Mouse (Mus musculus): ENCODE measurements around the gene Pde10a. TPM values are rescaled to one million over a fixed set of nuclear protein-coding genes. Genes with fewer than 3 reads are reported as not detected.

Pde10a gene
- total RNA-seq, 1 experiment = 2.6 TPM

DNA sequence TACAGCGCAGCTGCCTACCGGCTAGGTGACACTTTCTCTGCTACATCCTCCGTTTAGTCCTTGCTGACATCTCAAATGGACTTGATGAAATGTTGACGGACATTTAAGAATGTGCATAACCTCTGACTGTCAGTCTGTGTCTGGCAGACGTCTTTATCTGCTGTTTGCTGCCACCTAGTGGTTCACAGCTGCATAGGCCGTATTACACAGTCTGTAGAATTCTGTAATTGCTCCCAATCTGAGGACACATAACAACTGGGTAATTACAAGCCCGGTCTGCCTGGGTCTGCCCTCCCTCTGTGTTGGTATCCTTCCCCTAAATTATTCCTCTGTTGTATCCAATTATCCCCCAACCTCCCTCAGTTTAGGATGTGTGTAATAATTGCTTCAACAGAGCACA lies 72.6 kb downstream of the Pde10a start:
- Histone ChIP-seq H3K27ac (ENCODE audit: insufficient read depth, low read depth, low read length, poor library complexity, severe bottlenecking) (no peak overlapping the region), H3K9me3 (ENCODE audit: control insufficient read depth, insufficient read depth, low read depth, low read length) (no peaks in the 10 kb centered on the region), H3K4me3 (ENCODE audit: insufficient read depth in 1 of 2, low read depth in 1 of 2, low read length in 2 of 2, poor library complexity in 1 of 2, severe bottlenecking in 1 of 2) (no peak overlapping the region), H3K4me1 (ENCODE audit: control insufficient read depth in 2 of 2, insufficient read depth in 2 of 2, low read length in 2 of 2, poor library complexity in 1 of 2) (no peaks in the 10 kb centered on the region), H3K36me3 (ENCODE audit: control insufficient read depth, insufficient read depth, low read length, poor library complexity, severe bottlenecking) (no peaks in the 10 kb centered on the region), H3K9ac (ENCODE audit: insufficient read depth, low read depth, low read length, poor library complexity, severe bottlenecking) (no peak overlapping the region)
- in situ Hi-C loops (cut with MboI; ENCODE audit: low sequenced_read_pairs in 2 of 2, unreplicated experiment in 2 of 2) = loop anchor here in 1 of 2 experiments (10.0 kb wide), 1 partner anchor 133 kb away; no protein-coding TSS in a partner anchor
- TF ChIP-seq ZC3H11A (IDR thresholded peaks at IDR 0.05; ENCODE audit: borderline replicate concordance, low read depth, low read length) = peak; percentile 20; the same call in 1 of the 2 replicates
- TF ChIP-seq CHD2 (IDR thresholded peaks at IDR 0.05; ENCODE audit: low read depth, low read length) = no peak
- DNase-seq (ENCODE audit: low read depth, low spot score) = peak; percentile 46

DNA sequence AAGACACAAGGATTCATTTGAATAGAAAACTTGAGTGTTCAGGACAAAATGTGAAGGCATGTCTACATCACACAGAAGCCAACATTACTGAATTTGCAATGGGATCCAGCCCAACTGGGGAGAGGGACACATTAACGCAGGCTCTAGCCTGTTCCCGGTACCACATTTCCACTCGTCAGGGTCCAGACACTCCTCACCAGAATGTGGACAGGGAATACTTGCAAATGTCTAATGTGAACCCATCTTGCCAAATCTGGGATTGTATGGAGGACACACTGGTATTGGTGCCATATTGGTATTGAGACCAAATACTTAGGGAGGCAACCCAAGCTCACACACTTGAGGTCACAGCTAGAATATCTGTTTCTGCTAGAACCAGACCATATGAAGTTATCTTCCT lies 77.8 kb downstream of the Pde10a start:
- no peak overlapping the region for H3K4me3 ChIP-seq (ENCODE audit: insufficient read depth in 1 of 2, low read depth in 1 of 2, low read length in 2 of 2, poor library complexity in 1 of 2, severe bottlenecking in 1 of 2)
- no peak overlapping the region for H3K27ac ChIP-seq (ENCODE audit: insufficient read depth, low read depth, low read length, poor library complexity, severe bottlenecking)
- TF ChIP-seq ZC3H11A (IDR thresholded peaks at IDR 0.05; ENCODE audit: borderline replicate concordance, low read depth, low read length) (no peak), CHD2 (IDR thresholded peaks at IDR 0.05; ENCODE audit: low read depth, low read length) (no peak), ZNF384 (IDR thresholded peaks at IDR 0.05; ENCODE audit: low read depth, low read length) (no peak), MAFK (IDR thresholded peaks at IDR 0.05; ENCODE audit: insufficient read depth, low read depth, low read length) (no peak), HCFC1 (IDR thresholded peaks at IDR 0.05; ENCODE audit: borderline replicate concordance, insufficient read depth, low read length) (no peak)
- no peak overlapping the region for H3K9ac ChIP-seq (ENCODE audit: insufficient read depth, low read depth, low read length, poor library complexity, severe bottlenecking)
- in situ Hi-C loops (cut with MboI; ENCODE audit: low sequenced_read_pairs in 2 of 2, unreplicated experiment in 2 of 2) = loop anchor here in 1 of 2 experiments (25.0 kb wide), 1 partner anchor 334 kb away; no protein-coding TSS in a partner anchor
- H3K36me3 ChIP-seq (ENCODE audit: control insufficient read depth, insufficient read depth, low read length, poor library complexity, severe bottlenecking) = no peaks in the 10 kb centered on the region
- DNase-seq (ENCODE audit: low read depth, low spot score) = no peak
- no peaks in the 10 kb centered on the region for H3K9me3 ChIP-seq (ENCODE audit: control insufficient read depth, insufficient read depth, low read depth, low read length)
- no peaks in the 10 kb centered on the region for H3K4me1 ChIP-seq (ENCODE audit: control insufficient read depth in 2 of 2, insufficient read depth in 2 of 2, low read length in 2 of 2, poor library complexity in 1 of 2)

GRCm38 (mm10) chr17:8605921-8606320 lies 80.7 kb downstream of the Pde10a start:
- no peak for DNase-seq (ENCODE audit: low read depth, low spot score)

DNA sequence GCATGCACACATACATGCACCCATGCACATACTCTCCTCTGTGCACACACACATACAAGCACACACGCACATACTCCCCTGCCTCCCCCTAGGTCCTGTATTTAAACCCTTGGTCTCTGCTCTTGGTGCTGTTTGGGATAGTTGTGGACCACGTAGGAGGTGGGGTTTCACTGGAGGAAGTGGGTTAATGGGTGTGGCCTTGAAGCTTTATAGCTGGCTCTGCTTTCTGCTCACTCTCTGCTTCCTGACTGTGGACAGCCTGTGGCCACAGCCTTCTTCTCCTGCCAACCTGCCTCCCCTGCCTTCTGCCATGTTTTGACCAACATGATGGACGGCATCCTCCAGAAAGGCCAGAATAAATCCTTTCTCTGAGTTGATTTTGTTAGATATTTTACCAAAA lies 81.5 kb downstream of the Pde10a start:
- no peak overlapping the region for H3K4me3 ChIP-seq (ENCODE audit: insufficient read depth in 1 of 2, low read depth in 1 of 2, low read length in 2 of 2, poor library complexity in 1 of 2, severe bottlenecking in 1 of 2)
- no peak overlapping the region for H3K27ac ChIP-seq (ENCODE audit: insufficient read depth, low read depth, low read length, poor library complexity, severe bottlenecking)
- no peak for DNase-seq (ENCODE audit: low read depth, low spot score)
- in situ Hi-C loops (cut with MboI; ENCODE audit: low sequenced_read_pairs in 2 of 2, unreplicated experiment in 2 of 2) = loop anchor here in 1 of 2 experiments (25.0 kb wide), 1 partner anchor 331 kb away; no protein-coding TSS in a partner anchor
- no peaks in the 10 kb centered on the region for H3K36me3 ChIP-seq (ENCODE audit: control insufficient read depth, insufficient read depth, low read length, poor library complexity, severe bottlenecking)
- TF ChIP-seq HCFC1 (IDR thresholded peaks at IDR 0.05; ENCODE audit: borderline replicate concordance, insufficient read depth, low read length) (no peak), ZNF384 (IDR thresholded peaks at IDR 0.05; ENCODE audit: low read depth, low read length) (no peak), ZC3H11A (IDR thresholded peaks at IDR 0.05; ENCODE audit: borderline replicate concordance, low read depth, low read length) (no peak), CHD2 (IDR thresholded peaks at IDR 0.05; ENCODE audit: low read depth, low read length) (no peak), MAFK (IDR thresholded peaks at IDR 0.05; ENCODE audit: insufficient read depth, low read depth, low read length) (no peak)
- H3K9ac ChIP-seq (ENCODE audit: insufficient read depth, low read depth, low read length, poor library complexity, severe bottlenecking) = no peak overlapping the region
- H3K4me1 ChIP-seq (ENCODE audit: control insufficient read depth in 2 of 2, insufficient read depth in 2 of 2, low read length in 2 of 2, poor library complexity in 1 of 2) = no peaks in the 10 kb centered on the region
- H3K9me3 ChIP-seq (ENCODE audit: control insufficient read depth, insufficient read depth, low read depth, low read length) = no peaks in the 10 kb centered on the region

More at GRCm38 (mm10) chr17:8605921-8606320, 80.7 kb downstream of the Pde10a start:
- H3K9me3 ChIP-seq (ENCODE audit: control insufficient read depth, insufficient read depth, low read depth, low read length) = no peaks in the 10 kb centered on the region
- no peaks in the 10 kb centered on the region for H3K4me1 ChIP-seq (ENCODE audit: control insufficient read depth in 2 of 2, insufficient read depth in 2 of 2, low read length in 2 of 2, poor library complexity in 1 of 2)
- no peak overlapping the region for H3K9ac ChIP-seq (ENCODE audit: insufficient read depth, low read depth, low read length, poor library complexity, severe bottlenecking)
- H3K36me3 ChIP-seq (ENCODE audit: control insufficient read depth, insufficient read depth, low read length, poor library complexity, severe bottlenecking) = no peaks in the 10 kb centered on the region
- no peak overlapping the region for H3K27ac ChIP-seq (ENCODE audit: insufficient read depth, low read depth, low read length, poor library complexity, severe bottlenecking)
- no peak for TF ChIP-seq CHD2 (IDR thresholded peaks at IDR 0.05; ENCODE audit: low read depth, low read length)
- no peak overlapping the region for H3K4me3 ChIP-seq (ENCODE audit: insufficient read depth in 1 of 2, low read depth in 1 of 2, low read length in 2 of 2, poor library complexity in 1 of 2, severe bottlenecking in 1 of 2)
- in situ Hi-C loops (cut with MboI; ENCODE audit: low sequenced_read_pairs in 2 of 2, unreplicated experiment in 2 of 2) = loop anchor here in 1 of 2 experiments (25.0 kb wide), 1 partner anchor 331 kb away; no protein-coding TSS in a partner anchor

DNA sequence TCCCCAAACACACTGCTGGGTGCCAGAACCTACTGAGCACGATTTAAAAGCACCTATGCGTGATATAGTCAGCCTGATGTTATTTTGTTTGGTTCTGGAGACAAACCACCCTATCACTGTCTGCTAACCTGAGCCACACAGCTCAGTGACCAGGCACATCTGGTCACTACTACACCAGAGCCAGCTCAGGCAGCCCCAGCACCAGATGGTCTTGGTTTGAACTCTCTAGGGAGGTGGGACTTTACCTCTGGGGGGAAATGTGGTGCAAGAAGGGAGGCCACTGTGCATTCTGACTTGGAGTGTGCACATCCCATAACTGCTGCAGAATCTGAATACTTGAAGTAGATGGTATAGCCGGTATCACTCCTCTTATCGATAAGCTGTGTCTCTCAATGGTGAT lies 86.7 kb downstream of the Pde10a start:
- in situ Hi-C loops (cut with MboI; ENCODE audit: low sequenced_read_pairs in 2 of 2, unreplicated experiment in 2 of 2) = loop anchor here (10.0 to 25.0 kb wide), 2 partner anchors 313 to 325 kb away; no protein-coding TSS in a partner anchor
- TF ChIP-seq ZC3H11A (IDR thresholded peaks at IDR 0.05; ENCODE audit: borderline replicate concordance, low read depth, low read length) (no peak), ZNF384 (IDR thresholded peaks at IDR 0.05; ENCODE audit: low read depth, low read length) (no peak), HCFC1 (IDR thresholded peaks at IDR 0.05; ENCODE audit: borderline replicate concordance, insufficient read depth, low read length) (no peak), CHD2 (IDR thresholded peaks at IDR 0.05; ENCODE audit: low read depth, low read length) (no peak), MAFK (IDR thresholded peaks at IDR 0.05; ENCODE audit: insufficient read depth, low read depth, low read length) (no peak)
- H3K27ac ChIP-seq (ENCODE audit: insufficient read depth, low read depth, low read length, poor library complexity, severe bottlenecking) = no peak overlapping the region
- H3K4me1 ChIP-seq (ENCODE audit: control insufficient read depth in 2 of 2, insufficient read depth in 2 of 2, low read length in 2 of 2, poor library complexity in 1 of 2) = no peaks in the 10 kb centered on the region
- H3K9ac ChIP-seq (ENCODE audit: insufficient read depth, low read depth, low read length, poor library complexity, severe bottlenecking) = no peak overlapping the region
- H3K9me3 ChIP-seq (ENCODE audit: control insufficient read depth, insufficient read depth, low read depth, low read length) = no peaks in the 10 kb centered on the region
- no peak overlapping the region for H3K4me3 ChIP-seq (ENCODE audit: insufficient read depth in 1 of 2, low read depth in 1 of 2, low read length in 2 of 2, poor library complexity in 1 of 2, severe bottlenecking in 1 of 2)
- H3K36me3 ChIP-seq (ENCODE audit: control insufficient read depth, insufficient read depth, low read length, poor library complexity, severe bottlenecking) = no peaks in the 10 kb centered on the region
- DNase-seq (ENCODE audit: low read depth, low spot score) = no peak

All from ES-E14 (cell line).